Mouse (Mus musculus): ENCODE measurements at regions not wholly inside any gene's neighbourhood (a gene's known extent, or its start where the extent isn't known, plus 50 kb on each side); places are given as distances from the start of the nearest gene placed in this dataset.

DNA sequence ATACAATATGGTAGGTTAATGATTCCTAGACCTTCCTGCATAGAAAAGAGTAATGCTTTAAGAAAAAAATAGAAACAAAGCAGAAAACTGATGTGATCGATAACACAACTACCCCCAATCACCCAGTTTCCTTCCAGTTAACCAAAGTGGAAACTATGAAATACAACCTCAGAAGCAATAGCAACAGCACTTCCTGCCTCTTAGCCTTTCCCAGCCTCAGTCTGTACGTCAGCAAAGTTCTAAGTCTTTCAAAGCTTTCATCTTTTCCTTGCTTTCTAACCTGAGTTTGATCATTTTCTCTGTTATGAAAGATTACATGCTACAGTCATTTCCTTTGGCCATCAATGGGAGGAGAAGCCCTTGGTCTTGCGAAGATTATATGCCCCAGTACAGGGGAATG is 355.9 kb upstream of the Cblb start:
- DNase-seq (ENCODE audit: low read depth, low spot score): no peak

- DNase-seq (ENCODE audit: low read depth, low spot score): no peak
Measured at GRCm38 (mm10) chr16:51675988-51676387, 355.0 kb upstream of the Cblb start.

DNA sequence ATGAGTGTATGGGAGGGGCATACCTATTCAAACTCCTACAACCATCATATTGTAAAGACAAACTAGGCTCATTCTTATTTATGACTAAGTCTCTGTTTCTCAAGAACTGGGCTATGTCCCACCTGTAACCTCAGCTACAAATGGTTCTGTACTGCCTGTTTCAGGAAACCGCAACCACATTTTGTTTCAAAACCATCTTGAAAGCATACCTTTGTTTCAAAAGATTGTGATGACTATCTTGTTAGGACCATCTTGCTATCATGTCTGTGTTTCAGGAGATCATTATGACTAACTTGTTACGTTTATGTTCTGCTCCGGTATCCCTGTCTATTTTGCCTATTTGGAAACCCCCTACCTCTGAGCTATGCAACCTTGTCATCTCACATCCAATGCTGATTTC is 340.2 kb upstream of the Cblb start:
- no peak for DNase-seq (ENCODE audit: low read depth, low spot score)

GRCm38 (mm10) chr16:51705026-51705425 is 326.0 kb upstream of the Cblb start:
- no peak for DNase-seq (ENCODE audit: low read depth, low spot score)

GRCm38 (mm10) chr16:51718695-51719094 is 312.3 kb upstream of the Cblb start:
- DNase-seq (ENCODE audit: low read depth, low spot score): no peak

DNA sequence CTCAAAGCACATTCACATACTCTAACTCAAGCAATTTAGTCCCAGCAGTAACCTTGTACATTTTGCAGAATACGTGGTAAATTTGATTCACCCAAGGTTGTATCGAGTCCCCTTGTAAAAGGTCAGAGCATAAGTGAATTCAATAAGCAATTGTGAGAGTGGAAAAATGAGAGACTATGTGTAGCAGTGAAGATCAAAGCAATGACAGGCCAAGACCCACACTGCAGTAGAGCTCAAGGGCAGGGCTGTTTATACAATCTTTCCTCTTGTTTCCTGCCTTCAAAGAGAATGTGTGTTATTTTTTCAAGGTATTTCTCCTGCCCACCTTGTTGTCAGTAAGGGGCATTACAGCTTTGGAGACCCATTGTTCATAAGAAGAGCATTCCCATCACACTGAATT is 311.4 kb upstream of the Cblb start:
- no peak for DNase-seq (ENCODE audit: low read depth, low spot score)

DNA sequence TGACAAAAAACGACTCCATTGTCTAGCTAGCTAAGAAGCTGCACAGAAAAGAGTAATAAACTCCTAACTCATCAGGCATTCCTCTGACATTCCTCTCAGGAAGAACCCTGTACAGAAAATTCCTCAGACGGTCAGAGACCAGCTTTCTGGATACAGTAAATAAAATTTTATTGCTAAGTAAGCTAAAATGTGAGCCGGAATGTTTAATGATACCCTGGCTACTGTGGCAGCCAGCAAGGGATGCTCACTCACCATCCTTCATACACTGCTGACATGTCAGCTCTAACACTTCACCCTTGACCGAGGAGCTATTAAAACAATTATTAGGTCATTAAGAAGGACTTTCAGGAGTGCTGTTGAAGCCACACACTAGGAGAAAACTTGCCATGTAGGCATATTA is 308.3 kb upstream of the Cblb start:
- no peak for DNase-seq (ENCODE audit: low read depth, low spot score)

DNA sequence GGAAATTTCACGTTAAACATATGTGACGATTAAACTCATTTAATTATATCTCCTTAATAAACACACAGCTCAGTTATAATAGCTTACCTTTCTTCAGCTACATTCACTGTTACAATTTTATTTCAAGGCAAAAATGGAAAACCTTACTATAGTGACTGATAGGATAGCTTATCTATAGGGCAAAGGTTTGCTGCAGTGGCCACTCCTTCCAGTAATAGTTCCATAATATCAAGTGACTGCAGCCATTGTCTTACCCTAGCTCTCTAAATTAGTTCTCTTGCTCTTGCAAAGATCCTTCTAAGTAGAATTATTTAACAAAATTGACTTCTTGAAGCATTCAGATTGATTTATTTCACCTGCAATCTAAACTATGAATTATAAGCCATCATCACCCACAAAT is 289.1 kb upstream of the Cblb start:
- no peak for DNase-seq (ENCODE audit: low read depth, low spot score)

DNA sequence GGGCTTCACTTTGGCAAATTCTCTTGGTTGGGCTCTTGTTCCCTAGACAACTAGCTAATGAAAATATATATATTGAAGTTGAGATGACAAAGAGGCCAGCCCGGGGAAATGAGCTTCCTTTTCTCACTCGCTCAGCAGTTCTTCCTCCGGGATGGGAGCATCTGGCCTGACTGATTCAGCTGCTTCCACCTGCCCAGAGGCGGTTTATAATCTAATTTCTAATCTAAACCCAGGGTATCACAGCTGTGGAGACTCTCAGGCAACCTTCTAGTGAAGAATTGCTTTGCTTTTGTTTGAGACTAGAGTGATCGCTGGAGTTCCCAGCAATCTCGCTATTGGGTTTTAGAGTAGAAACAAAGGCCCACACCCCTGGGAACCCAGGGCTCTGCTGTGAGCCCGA is 279.1 kb upstream of the Cblb start:
- no peak for DNase-seq (ENCODE audit: low read depth, low spot score)

- DNase-seq (ENCODE audit: low read depth, low spot score): no peak
Measured at GRCm38 (mm10) chr16:51758361-51759227, 272.4 kb upstream of the Cblb start.

GRCm38 (mm10) chr16:51759228-51759647 is 271.8 kb upstream of the Cblb start:
- no peak for DNase-seq (ENCODE audit: low read depth, low spot score)

- DNase-seq (ENCODE audit: low read depth, low spot score): no peak
Measured at GRCm38 (mm10) chr16:51767556-51767955, 263.5 kb upstream of the Cblb start.

- no peak for DNase-seq (ENCODE audit: low read depth, low spot score)
Measured at GRCm38 (mm10) chr16:51778920-51779319, 252.1 kb upstream of the Cblb start.

- no peak for DNase-seq (ENCODE audit: low read depth, low spot score)
Measured at GRCm38 (mm10) chr16:51795003-51795402, 236.0 kb upstream of the Cblb start.

GRCm38 (mm10) chr16:51807323-51807722 is 223.7 kb upstream of the Cblb start:
- DNase-seq (ENCODE audit: low read depth, low spot score): no peak

DNA sequence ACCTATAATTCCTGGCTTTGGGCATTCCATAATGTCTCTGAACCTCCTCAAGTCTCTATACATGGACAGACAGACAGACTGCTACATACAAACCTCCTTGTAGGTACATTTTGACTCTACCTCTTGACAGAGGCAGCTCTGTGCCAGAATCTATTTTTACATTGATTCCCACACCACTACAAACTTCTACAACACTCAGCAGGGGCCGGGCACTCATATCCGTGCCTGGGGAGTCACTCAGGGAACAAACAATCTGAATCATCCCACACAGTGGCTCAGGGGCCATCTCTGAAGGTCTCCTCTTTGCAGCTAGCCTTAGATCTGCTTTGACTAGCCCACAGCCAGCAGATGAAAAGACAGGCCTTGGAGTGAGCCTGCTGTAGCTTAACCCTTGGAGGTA is 221.9 kb upstream of the Cblb start:
- no peak for DNase-seq (ENCODE audit: low read depth, low spot score)

- DNase-seq (ENCODE audit: low read depth, low spot score): no peak
Measured at GRCm38 (mm10) chr16:51811073-51811472, 220.0 kb upstream of the Cblb start.

GRCm38 (mm10) chr16:51842770-51843169 is 188.3 kb upstream of the Cblb start:
- no peak for DNase-seq (ENCODE audit: low read depth, low spot score)

DNA sequence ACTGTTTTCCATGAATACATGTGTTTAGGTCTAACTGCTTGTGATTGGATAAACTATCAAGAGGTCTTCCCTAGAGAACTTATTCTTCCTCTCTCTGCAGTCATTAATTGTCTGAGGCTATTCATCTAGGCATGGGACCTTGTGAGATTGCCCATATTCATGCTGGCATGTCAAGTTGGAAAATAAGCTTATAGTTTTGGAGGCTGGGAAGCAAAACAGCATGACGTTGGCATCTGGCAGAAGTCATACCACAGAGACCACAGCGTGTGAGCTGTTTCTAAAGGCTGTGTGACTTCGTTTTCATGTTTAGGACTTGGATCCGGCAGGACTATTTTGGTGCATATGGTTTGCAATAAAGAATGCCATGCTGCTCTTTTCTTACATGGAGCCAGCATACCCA is 185.5 kb upstream of the Cblb start:
- no peak for DNase-seq (ENCODE audit: low read depth, low spot score)

- DNase-seq (ENCODE audit: low read depth, low spot score): no peak
Measured at GRCm38 (mm10) chr16:51880711-51881110, 150.3 kb upstream of the Cblb start.

GRCm38 (mm10) chr16:51881127-51881526 is 149.9 kb upstream of the Cblb start:
- DNase-seq (ENCODE audit: low read depth, low spot score): no peak

- DNase-seq (ENCODE audit: low read depth, low spot score): no peak
Measured at GRCm38 (mm10) chr16:51883813-51884212, 147.2 kb upstream of the Cblb start.

DNA sequence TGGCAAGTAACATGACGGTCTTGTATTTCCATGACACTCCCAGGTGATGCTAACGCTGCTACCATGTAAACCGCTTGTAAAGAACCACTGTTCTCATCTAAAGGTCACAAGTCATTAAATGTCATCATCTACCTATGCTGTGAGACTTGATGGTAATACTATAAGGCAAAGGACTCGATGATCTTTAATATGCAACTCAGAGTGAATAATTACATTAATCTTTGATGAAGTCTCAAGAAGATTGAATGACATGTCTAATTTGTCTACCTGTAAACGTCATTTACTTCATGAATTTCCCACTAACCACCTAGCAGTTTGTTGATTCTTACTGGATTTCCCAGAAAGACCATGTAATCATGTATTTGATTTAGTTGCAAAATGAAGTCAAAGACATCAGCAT is 143.5 kb upstream of the Cblb start:
- no peak for DNase-seq (ENCODE audit: low read depth, low spot score)

GRCm38 (mm10) chr16:51905588-51905987 is 125.4 kb upstream of the Cblb start:
- no peak for DNase-seq (ENCODE audit: low read depth, low spot score)
